Mouse (Mus musculus) intestine, embryonic 14.5 days (tissue): ENCODE results near the gene Fbll1. TPM values are rescaled to one million over a fixed set of nuclear protein-coding genes. Genes with fewer than 3 reads are reported as not detected.

Experiments used
- ATAC-seq: fragments of 200-750 bp; cut with Nextera tagmentation; replicated peaks from 2 replicates; pipeline ENCODE4 v1.8.0; 2017; ENCODE audit warnings: low read depth, moderate number of reproducible peaks, moderate TSS enrichment, moderate library complexity; ENCODE audit not compliant: low FRiP score, low TSS enrichment
- DNase-seq: peaks from one replicate; pipeline ENCODE4 v3.0.0-alpha.2; 2018; ENCODE audit warnings: low spot score
- H3K27ac ChIP-seq: fragments of 300-500 bp; sonication (generic); 2 replicates; pipeline ENCODE4 v1.5.1; 2014; ENCODE audit warnings: low read depth, mild to moderate bottlenecking, control low read depth
- H3K27me3 ChIP-seq: fragments of 300-500 bp; sonication (generic); replicated peaks from 2 replicates; pipeline ENCODE4 v1.6.1; 2014; ENCODE audit warnings: low read length, control low read depth; ENCODE audit not compliant: control insufficient read depth, insufficient read depth
- H3K36me3 ChIP-seq: fragments of 300-500 bp; sonication (generic); 2 replicates; pipeline ENCODE4 v1.6.1; 2014; ENCODE audit warnings: low read length, control low read depth; ENCODE audit not compliant: control insufficient read depth, insufficient read depth
- H3K4me1 ChIP-seq: fragments of 300-500 bp; sonication (generic); replicated peaks from 2 replicates; pipeline ENCODE4 v1.6.1; 2014; ENCODE audit warnings: low read length, control low read depth, mixed read lengths; ENCODE audit not compliant: control insufficient read depth, insufficient read depth
- H3K4me2 ChIP-seq: fragments of 300-500 bp; sonication (generic); 2 replicates; pipeline ENCODE4 v1.6.1; 2014; ENCODE audit warnings: low read length
- H3K4me3 ChIP-seq: fragments of 300-500 bp; sonication (generic); 2 replicates; pipeline ENCODE4 v1.5.1; 2014; ENCODE audit warnings: low read depth, low read length, control low read depth, mixed read lengths
- H3K9ac ChIP-seq: fragments of 300-500 bp; sonication (generic); 2 replicates; pipeline ENCODE4 v1.6.1; 2014; ENCODE audit warnings: mild to moderate bottlenecking, low read length
- H3K9me3 ChIP-seq: fragments of 300-500 bp; sonication (generic); 2 replicates; pipeline ENCODE4 v1.6.1; 2016; ENCODE audit warnings: low read length, control low read depth; ENCODE audit not compliant: control insufficient read depth
- WGBS: fragments of 180-500 bp; shearing (Covaris S2); extraction: QIAGEN DNeasy Blood & Tissue Kit; methylation state at CpG from one replicate; pipeline ENCODE4 v1.1.7; 2014; 5-methylcytosine and 5-hydroxymethylcytosine counted together
- polyA plus RNA-seq: library from polyadenylated mRNA; unstranded; fragments of >200 nt; fragmentation: Nextera tagmentation; extraction: Ambion mirVana; gene quantifications from 2 replicates; pipeline ENCODE4 v1.2.1, GENCODE M21; 2014

The Fbll1 gene
- polyA plus RNA-seq, 1 experiment from 2014 or later: 1.2 TPM

- no peaks in the 10 kb centered on the region for H3K9me3 ChIP-seq
- 95% methylated on average over 3 of the region's 3 CpGs for WGBS
- H3K4me1 ChIP-seq: no peaks in the 10 kb centered on the region; the same call in 1 of the 2 replicates
- no peak overlapping the region for H3K27ac ChIP-seq
- H3K4me3 ChIP-seq: no peak overlapping the region
- H3K9ac ChIP-seq: no peak overlapping the region
- DNase-seq (no peak), ATAC-seq (no peak)
- no peaks in the 10 kb centered on the region for H3K27me3 ChIP-seq
- H3K36me3 ChIP-seq: peaks cover 57% of the 10 kb centered on the region
- no peak overlapping the region for H3K4me2 ChIP-seq
These were observed 23.1 kb downstream of the Fbll1 start for GRCm38 (mm10) chr11:35775606-35776005.

- WGBS: 56% methylated on average over 9 of the region's 9 CpGs
- no peaks in the 10 kb centered on the region for H3K27me3 ChIP-seq
- no peaks in the 10 kb centered on the region; the same call in 1 of the 2 replicates for H3K4me1 ChIP-seq
- no peaks in the 10 kb centered on the region for H3K9me3 ChIP-seq
- H3K36me3 ChIP-seq: peaks cover 11% of the 10 kb centered on the region; the same call in 1 of the 2 replicates
- H3K27ac ChIP-seq: no peak overlapping the region
- H3K4me2 ChIP-seq: peak overlapping the region; percentile 78
- DNase-seq (peak; percentile 33), ATAC-seq (no peak)
- peak overlapping the region; percentile 97 for H3K4me3 ChIP-seq
- peak overlapping the region; percentile 95 for H3K9ac ChIP-seq
These were observed 27.8 kb downstream of the Fbll1 start for GRCm38 (mm10) chr11:35770741-35771504.

GRCm38 (mm10) chr11:35769746-35770437, 28.8 kb downstream of the Fbll1 start:
- Histone ChIP-seq H3K9me3 (no peaks in the 10 kb centered on the region), H3K27ac (peak overlapping the region; percentile 95), H3K4me2 (peak overlapping the region; percentile 78), H3K9ac (peak overlapping the region; percentile 95), H3K4me3 (peak overlapping the region; percentile 97), H3K27me3 (no peaks in the 10 kb centered on the region), H3K4me1 (no peaks in the 10 kb centered on the region; the same call in 1 of the 2 replicates), H3K36me3 (0 out of 2 replicates have a peak, but pooled peaks cover 7% of the 10 kb centered on the region)
- ATAC-seq (peak; percentile 94), DNase-seq (peak; percentile 89)
- 2% methylated on average over 28 of the region's 41 CpGs for WGBS

GRCm38 (mm10) chr11:35769188-35769745, 29.4 kb downstream of the Fbll1 start, which contains the start of gene Pank3:
Pank3 (plus strand) TSS chr11:35769484.
- H3K27me3 ChIP-seq: no peaks in the 10 kb centered on the region
- H3K36me3 ChIP-seq: 0 out of 2 replicates have a peak, but pooled peaks cover 7% of the 10 kb centered on the region
- DNase-seq (peak; percentile 92), ATAC-seq (peak; percentile 100)
- peak within 1 kb of the TSS; percentile 97 for H3K4me3 ChIP-seq
- peak within 1 kb of the TSS; percentile 95 for H3K27ac ChIP-seq
- no peaks in the 10 kb centered on the region for H3K9me3 ChIP-seq
- peak within 1 kb of the TSS; percentile 78 for H3K4me2 ChIP-seq
- no peaks in the 10 kb centered on the region for H3K4me1 ChIP-seq
- peak within 1 kb of the TSS; percentile 95 for H3K9ac ChIP-seq
- under 1% methylated on average over 23 of the region's 50 CpGs for WGBS

- no peak overlapping the region for H3K4me3 ChIP-seq
These were observed 31.8 kb downstream of the Fbll1 start for GRCm38 (mm10) chr11:35766845-35767244.

GRCm38 (mm10) chr11:35760627-35761003, 38.1 kb downstream of the Fbll1 start:
- ATAC-seq: no peak

More at GRCm38 (mm10) chr11:35766845-35767244, 31.8 kb downstream of the Fbll1 start:
- no peaks in the 10 kb centered on the region for H3K27me3 ChIP-seq
- H3K9ac ChIP-seq: no peak overlapping the region
- H3K9me3 ChIP-seq: no peaks in the 10 kb centered on the region
- H3K4me1 ChIP-seq: no peaks in the 10 kb centered on the region
- 84% methylated on average over 5 of the region's 5 CpGs for WGBS
- H3K4me2 ChIP-seq: no peak overlapping the region
- no peaks in the 10 kb centered on the region for H3K36me3 ChIP-seq
- no peak overlapping the region for H3K27ac ChIP-seq
- DNase-seq (peak; percentile 13), ATAC-seq (no peak)

GRCm38 (mm10) chr11:35760001-35760626, 38.6 kb downstream of the Fbll1 start:
- ATAC-seq (no peak), DNase-seq (no peak)
- H3K27ac ChIP-seq: no peak overlapping the region
- H3K36me3 ChIP-seq: no peaks in the 10 kb centered on the region
- H3K9ac ChIP-seq: no peak overlapping the region
- H3K27me3 ChIP-seq: no peaks in the 10 kb centered on the region
- H3K4me3 ChIP-seq: no peak overlapping the region
- H3K4me1 ChIP-seq: no peaks in the 10 kb centered on the region
- no peaks in the 10 kb centered on the region for H3K9me3 ChIP-seq
- H3K4me2 ChIP-seq: no peak overlapping the region
- WGBS: 91% methylated on average over 7 of the region's 7 CpGs

More at GRCm38 (mm10) chr11:35760627-35761003, 38.1 kb downstream of the Fbll1 start:
- WGBS: 96% methylated on average over 4 of the region's 4 CpGs
- no peaks in the 10 kb centered on the region for H3K9me3 ChIP-seq
- H3K4me3 ChIP-seq: no peak overlapping the region
- H3K27ac ChIP-seq: no peak overlapping the region
- no peaks in the 10 kb centered on the region for H3K36me3 ChIP-seq
- H3K4me1 ChIP-seq: no peaks in the 10 kb centered on the region
- no peak overlapping the region for H3K4me2 ChIP-seq
- H3K27me3 ChIP-seq: no peaks in the 10 kb centered on the region
- DNase-seq: no peak
- no peak overlapping the region for H3K9ac ChIP-seq
